Mouse (Mus musculus) heart, embryonic 13.5 days (tissue): ENCODE measurements at regions not wholly inside any gene's neighbourhood (a gene's known extent, or its start where the extent isn't known, plus 50 kb on each side); places are given as distances from the start of the nearest gene placed in this dataset.
A peak's percentile ranks its signal among the peaks of the same experiment; 100 is the strongest.

Experiments used
- ATAC-seq: fragments of 200-750 bp; cut with Nextera tagmentation; 2 replicates; pipeline ENCODE4 v1.8.0; 2017; ENCODE audit warnings: moderate TSS enrichment; ENCODE audit not compliant: insufficient number of reproducible peaks, low FRiP score, low TSS enrichment; ENCODE audit errors: extremely low read depth
- H3K27ac ChIP-seq: fragments of 300-500 bp; sonication (generic); replicated peaks from 2 replicates; pipeline ENCODE4 v1.5.1; 2015; ENCODE audit warnings: moderate library complexity, mild to moderate bottlenecking, inconsistent platforms
- H3K27me3 ChIP-seq: fragments of 300-500 bp; sonication (generic); replicated peaks from 2 replicates; pipeline ENCODE4 v1.6.1; 2015; ENCODE audit warnings: mild to moderate bottlenecking, inconsistent platforms
- H3K36me3 ChIP-seq: fragments of 300-500 bp; sonication (generic); 2 replicates; pipeline ENCODE4 v1.6.1; 2015; ENCODE audit warnings: mild to moderate bottlenecking, inconsistent platforms
- H3K4me1 ChIP-seq: fragments of 300-500 bp; sonication (generic); 2 replicates; pipeline ENCODE4 v1.6.1; 2015; ENCODE audit warnings: inconsistent platforms
- H3K4me2 ChIP-seq: fragments of 300-500 bp; sonication (generic); 2 replicates; pipeline ENCODE4 v1.6.1; 2015; ENCODE audit warnings: inconsistent platforms, mild to moderate bottlenecking, moderate library complexity
- H3K4me3 ChIP-seq: fragments of 300-500 bp; sonication (generic); 2 replicates; pipeline ENCODE4 v1.5.1; 2015; ENCODE audit warnings: moderate library complexity, mild to moderate bottlenecking, inconsistent platforms
- H3K9ac ChIP-seq: fragments of 300-500 bp; sonication (generic); 2 replicates; pipeline ENCODE4 v1.6.1; 2015; ENCODE audit warnings: inconsistent platforms, mild to moderate bottlenecking, moderate library complexity
- H3K9me3 ChIP-seq: fragments of 300-500 bp; sonication (generic); 2 replicates; pipeline ENCODE4 v1.6.1; 2016; ENCODE audit warnings: inconsistent platforms
- WGBS: fragments of 180-500 bp; shearing (Covaris S2); methylation state at CpG from one replicate; pipeline ENCODE4 v1.1.7; 2015; ENCODE audit warnings: mixed read lengths; 5-methylcytosine and 5-hydroxymethylcytosine counted together

GRCm38 (mm10) chr8:126135100-126135499 is 140.1 kb downstream of the Kcnk1 start:
- H3K9ac ChIP-seq: no peak overlapping the region
- peaks cover 31% of the 10 kb centered on the region for H3K27me3 ChIP-seq
- H3K36me3 ChIP-seq: no peaks in the 10 kb centered on the region
- no peaks in the 10 kb centered on the region for H3K9me3 ChIP-seq
- H3K4me3 ChIP-seq: no peak overlapping the region
- H3K4me1 ChIP-seq: peaks cover 14% of the 10 kb centered on the region
- no peak overlapping the region for H3K4me2 ChIP-seq
- WGBS: 60% methylated on average over 10 of the region's 10 CpGs
- H3K27ac ChIP-seq: no peak overlapping the region
- no peak for ATAC-seq

- Histone ChIP-seq H3K4me1 (peaks cover 14% of the 10 kb centered on the region), H3K36me3 (no peaks in the 10 kb centered on the region), H3K27me3 (peaks cover 36% of the 10 kb centered on the region), H3K9me3 (no peaks in the 10 kb centered on the region), H3K4me2 (no peak overlapping the region), H3K9ac (no peak overlapping the region), H3K27ac (no peak overlapping the region), H3K4me3 (no peak overlapping the region)
- ATAC-seq: no peak
- 74% methylated on average over 3 of the region's 3 CpGs for WGBS
These were observed 140.6 kb downstream of the Kcnk1 start for GRCm38 (mm10) chr8:126135573-126135972.

- no peak for ATAC-seq
These were observed 142.0 kb downstream of the Kcnk1 start for GRCm38 (mm10) chr8:126136946-126137345.

GRCm38 (mm10) chr8:126137452-126137851 is 142.5 kb downstream of the Kcnk1 start:
- Histone ChIP-seq H3K27ac (no peak overlapping the region), H3K4me3 (no peak overlapping the region), H3K27me3 (peaks cover 48% of the 10 kb centered on the region), H3K9ac (no peak overlapping the region), H3K4me2 (no peak overlapping the region), H3K36me3 (no peaks in the 10 kb centered on the region), H3K4me1 (peaks cover 14% of the 10 kb centered on the region), H3K9me3 (no peaks in the 10 kb centered on the region)
- ATAC-seq: no peak
- 55% methylated on average over 4 of the region's 4 CpGs for WGBS

More at GRCm38 (mm10) chr8:126136946-126137345, 142.0 kb downstream of the Kcnk1 start:
- H3K4me2 ChIP-seq: no peak overlapping the region
- WGBS: 78% methylated on average over 3 of the region's 3 CpGs
- peaks cover 14% of the 10 kb centered on the region for H3K4me1 ChIP-seq
- no peaks in the 10 kb centered on the region for H3K9me3 ChIP-seq
- peaks cover 47% of the 10 kb centered on the region for H3K27me3 ChIP-seq
- H3K4me3 ChIP-seq: no peak overlapping the region
- H3K36me3 ChIP-seq: no peaks in the 10 kb centered on the region
- no peak overlapping the region for H3K9ac ChIP-seq
- no peak overlapping the region for H3K27ac ChIP-seq

GRCm38 (mm10) chr8:126138645-126139545 is 143.9 kb downstream of the Kcnk1 start:
- Histone ChIP-seq H3K27me3 (peaks cover 52% of the 10 kb centered on the region), H3K27ac (no peak overlapping the region), H3K9ac (peak overlapping the region; percentile 70), H3K9me3 (no peaks in the 10 kb centered on the region), H3K36me3 (no peaks in the 10 kb centered on the region), H3K4me3 (peak overlapping the region; percentile 58), H3K4me1 (peaks cover 14% of the 10 kb centered on the region), H3K4me2 (peak overlapping the region; percentile 98)
- no peak for ATAC-seq
- under 1% methylated on average over 94 of the region's 95 CpGs for WGBS

- no peaks in the 10 kb centered on the region for H3K9me3 ChIP-seq
- peaks cover 52% of the 10 kb centered on the region for H3K27me3 ChIP-seq
- H3K36me3 ChIP-seq: no peaks in the 10 kb centered on the region
- no peak overlapping the region for H3K27ac ChIP-seq
- H3K4me3 ChIP-seq: peak overlapping the region; percentile 58
- peak overlapping the region; percentile 98 for H3K4me2 ChIP-seq
- H3K9ac ChIP-seq: 0 out of 2 replicates have a peak overlapping the region, but pooled peaks have one; percentile 70
- peaks cover 14% of the 10 kb centered on the region for H3K4me1 ChIP-seq
- WGBS: 18% methylated on average over 11 of the region's 11 CpGs
- ATAC-seq: no peak
These were observed 144.5 kb downstream of the Kcnk1 start for GRCm38 (mm10) chr8:126139546-126139870.

- 82% methylated on average over 6 of the region's 6 CpGs for WGBS
- Histone ChIP-seq H3K27me3 (peaks cover 51% of the 10 kb centered on the region), H3K4me3 (no peak overlapping the region)
These were observed 146.0 kb downstream of the Kcnk1 start for GRCm38 (mm10) chr8:126140998-126141397.

GRCm38 (mm10) chr8:126151527-126151926 is 146.8 kb upstream of the Slc35f3 start:
- WGBS: 72% methylated on average over 4 of the region's 4 CpGs
- H3K4me2 ChIP-seq: no peak overlapping the region

More at GRCm38 (mm10) chr8:126140998-126141397, 146.0 kb downstream of the Kcnk1 start:
- Histone ChIP-seq H3K27ac (no peak overlapping the region), H3K9ac (no peak overlapping the region), H3K4me2 (no peak overlapping the region), H3K4me1 (peaks cover 14% of the 10 kb centered on the region), H3K9me3 (no peaks in the 10 kb centered on the region), H3K36me3 (no peaks in the 10 kb centered on the region)
- no peak for ATAC-seq

GRCm38 (mm10) chr8:126153955-126154354 is 144.4 kb upstream of the Slc35f3 start:
- Histone ChIP-seq H3K4me1 (peaks cover 6% of the 10 kb centered on the region; the same call in 1 of the 2 replicates), H3K27ac (no peak overlapping the region), H3K9ac (no peak overlapping the region), H3K4me2 (no peak overlapping the region), H3K4me3 (no peak overlapping the region), H3K9me3 (no peaks in the 10 kb centered on the region), H3K36me3 (no peaks in the 10 kb centered on the region), H3K27me3 (0 out of 2 replicates have a peak, but pooled peaks cover 4% of the 10 kb centered on the region)
- ATAC-seq: no peak
- WGBS: 84% methylated on average over 1 of the region's 1 CpGs

More at GRCm38 (mm10) chr8:126151527-126151926, 146.8 kb upstream of the Slc35f3 start:
- no peak overlapping the region for H3K27ac ChIP-seq
- no peaks in the 10 kb centered on the region for H3K9me3 ChIP-seq
- H3K4me1 ChIP-seq: peaks cover 6% of the 10 kb centered on the region; the same call in 1 of the 2 replicates
- H3K36me3 ChIP-seq: no peaks in the 10 kb centered on the region
- H3K4me3 ChIP-seq: no peak overlapping the region
- ATAC-seq: no peak
- H3K9ac ChIP-seq: no peak overlapping the region
- H3K27me3 ChIP-seq: 0 out of 2 replicates have a peak, but pooled peaks cover 4% of the 10 kb centered on the region

- peaks cover 16% of the 10 kb centered on the region for H3K4me1 ChIP-seq
- ATAC-seq: no peak
- H3K9ac ChIP-seq: no peak overlapping the region
- H3K4me3 ChIP-seq: no peak overlapping the region
- H3K27ac ChIP-seq: no peak overlapping the region
- no peaks in the 10 kb centered on the region for H3K9me3 ChIP-seq
- 62% methylated on average over 8 of the region's 8 CpGs for WGBS
- no peak overlapping the region for H3K4me2 ChIP-seq
- 0 out of 2 replicates have a peak, but pooled peaks cover 4% of the 10 kb centered on the region for H3K27me3 ChIP-seq
- no peaks in the 10 kb centered on the region for H3K36me3 ChIP-seq
These were observed 140.7 kb upstream of the Slc35f3 start for GRCm38 (mm10) chr8:126157452-126158185.

GRCm38 (mm10) chr8:126159485-126159884 is 138.9 kb upstream of the Slc35f3 start:
- Histone ChIP-seq H3K27ac (no peak overlapping the region), H3K9ac (no peak overlapping the region), H3K36me3 (no peaks in the 10 kb centered on the region), H3K4me3 (no peak overlapping the region), H3K27me3 (0 out of 2 replicates have a peak, but pooled peaks cover 4% of the 10 kb centered on the region), H3K9me3 (no peaks in the 10 kb centered on the region), H3K4me1 (peaks cover 10% of the 10 kb centered on the region), H3K4me2 (no peak overlapping the region)
- WGBS: 91% methylated on average over 4 of the region's 4 CpGs
- no peak for ATAC-seq
